Mouse (Mus musculus): ENCODE data around the gene Crmp1. TPM values are rescaled to one million over a fixed set of nuclear protein-coding genes. Genes with fewer than 3 reads are reported as not detected.

Gene Crmp1
- polyA plus RNA-seq (2016; fragmentation: Nextera tagmentation; extraction: Ambion mirVana): 178 and 407 TPM in 2 replicates

- H3K36me3 ChIP-seq: no peaks in the 10 kb centered on the region
- H3K27me3 ChIP-seq (ENCODE audit: insufficient read depth, poor library complexity, severe bottlenecking): peaks cover 71% of the 10 kb centered on the region
- no peaks in the 10 kb centered on the region for H3K9me3 ChIP-seq
- under 1% methylated on average over 55 of the region's 56 CpGs for WGBS
- peaks cover 62% of the 10 kb centered on the region for H3K4me1 ChIP-seq (replicated peaks)
- peak within 1 kb of the TSS; percentile 94 for H3K27ac ChIP-seq
- H3K4me3 ChIP-seq: peak within 1 kb of the TSS; percentile 80
- peak; percentile 91 for DNase-seq (ENCODE audit: low spot score)
Observed at GRCm38 (mm10) chr5:37241651-37242151, at the start of gene Crmp1. Crmp1 (plus strand) TSS chr5:37241940.

- no peaks in the 10 kb centered on the region for H3K36me3 ChIP-seq
- H3K9me3 ChIP-seq: no peaks in the 10 kb centered on the region
- no peaks in the 10 kb centered on the region for H3K27me3 ChIP-seq (ENCODE audit: insufficient read depth, poor library complexity, severe bottlenecking)
- H3K27ac ChIP-seq: peak overlapping the region; percentile 73
- DNase-seq (ENCODE audit: low spot score): no peak
- WGBS: 72% methylated on average over 8 of the region's 8 CpGs
- H3K4me1 ChIP-seq (replicated peaks): peaks cover 45% of the 10 kb centered on the region
- no peak overlapping the region for H3K4me3 ChIP-seq
Observed at GRCm38 (mm10) chr5:37196196-37196595, 45.5 kb upstream of the Crmp1 start.

DNA sequence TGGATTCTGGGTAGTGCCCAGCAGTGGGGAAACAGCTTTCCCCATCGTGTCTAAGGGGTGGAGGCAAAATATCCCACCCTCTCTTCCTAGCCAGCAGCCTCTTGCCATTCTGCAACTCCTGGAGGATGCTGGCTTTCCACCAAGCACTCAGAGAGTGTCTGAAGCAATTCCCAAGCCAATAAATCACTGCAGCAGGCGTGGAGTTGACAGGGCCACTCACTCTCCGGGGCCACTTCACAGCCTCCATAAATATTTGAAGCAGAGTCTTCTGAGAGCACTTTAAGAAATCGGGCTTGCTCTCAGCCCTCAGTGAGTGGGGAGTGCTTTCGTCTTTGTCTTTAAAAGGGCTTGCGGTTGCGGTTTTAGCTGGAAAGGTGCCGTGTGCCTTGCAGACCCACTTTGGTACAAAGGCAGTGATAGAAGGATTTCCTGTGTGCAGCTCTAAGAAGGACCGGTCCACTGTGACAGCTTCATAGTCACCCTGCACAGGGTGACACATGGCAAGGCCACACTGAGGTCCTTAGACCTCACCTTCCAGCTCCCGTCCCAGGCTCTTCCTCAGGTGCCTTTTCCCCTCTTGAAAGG lies 45.0 kb upstream of the Crmp1 start:
- Histone ChIP-seq H3K27ac (peak overlapping the region; percentile 73), H3K9me3 (no peaks in the 10 kb centered on the region), H3K27me3 (ENCODE audit: insufficient read depth, poor library complexity, severe bottlenecking) (no peaks in the 10 kb centered on the region), H3K36me3 (no peaks in the 10 kb centered on the region), H3K4me1 (replicated peaks) (peaks cover 49% of the 10 kb centered on the region), H3K4me3 (no peak overlapping the region)
- WGBS: 70% methylated on average over 10 of the region's 10 CpGs
- DNase-seq (ENCODE audit: low spot score): no peak

DNA sequence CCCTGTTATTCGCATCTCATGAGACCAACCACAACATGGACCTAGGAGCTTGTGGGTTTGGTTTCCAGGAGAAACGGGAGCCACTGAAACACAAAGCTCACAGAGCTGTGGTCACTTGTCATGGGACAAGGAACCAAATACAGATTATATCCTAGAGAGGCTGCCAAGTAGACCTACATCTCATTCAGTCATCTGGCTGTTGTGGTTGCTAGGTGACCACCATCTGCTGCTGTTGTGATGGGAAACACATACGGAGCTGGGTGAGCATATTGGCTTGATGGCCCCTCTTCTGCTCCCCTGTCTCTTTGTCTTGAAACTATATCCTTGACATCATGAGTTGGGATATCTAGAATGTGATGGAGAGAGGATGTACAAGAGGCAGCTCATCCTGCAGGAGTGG lies 44.3 kb upstream of the Crmp1 start:
- DNase-seq (ENCODE audit: low spot score): peak; percentile 12
- H3K4me3 ChIP-seq: no peak overlapping the region
- H3K9me3 ChIP-seq: no peaks in the 10 kb centered on the region
- peaks cover 56% of the 10 kb centered on the region for H3K4me1 ChIP-seq (replicated peaks)
- no peaks in the 10 kb centered on the region for H3K36me3 ChIP-seq
- no peaks in the 10 kb centered on the region for H3K27me3 ChIP-seq (ENCODE audit: insufficient read depth, poor library complexity, severe bottlenecking)
- peak overlapping the region; percentile 73 for H3K27ac ChIP-seq
- 79% methylated on average over 3 of the region's 3 CpGs for WGBS

DNA sequence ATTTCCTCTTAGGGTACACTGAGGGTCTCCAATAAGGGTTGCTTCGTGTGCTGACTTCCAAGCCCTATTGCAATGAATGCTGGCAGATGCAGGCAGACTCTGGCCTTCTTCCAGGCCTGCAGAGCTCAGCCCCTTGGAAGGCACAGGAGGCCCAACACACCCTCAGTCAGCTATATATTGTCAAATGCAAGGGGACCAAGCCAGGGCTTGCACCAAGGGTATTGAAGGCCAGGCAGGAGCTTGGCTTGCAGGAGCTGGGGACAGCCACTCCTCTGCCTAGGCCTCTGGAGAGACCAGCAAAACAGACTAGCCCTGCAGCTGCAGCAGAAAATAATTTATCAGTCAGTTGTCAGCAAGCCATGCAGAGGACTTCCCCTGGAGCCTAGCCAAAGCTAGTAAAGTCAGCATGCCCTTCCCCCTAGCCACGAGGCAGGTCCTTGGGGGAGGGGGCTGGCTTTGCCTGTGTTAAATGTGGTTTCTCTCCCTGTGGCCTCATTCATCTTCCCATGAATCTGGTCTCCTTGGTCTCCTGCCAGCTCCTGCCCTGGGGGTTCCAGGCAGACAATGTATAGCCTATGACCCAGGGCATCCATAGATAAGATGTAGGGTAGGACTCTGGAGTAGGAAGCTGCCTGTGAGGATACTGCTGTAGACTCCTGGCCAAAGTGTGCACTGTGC lies 43.6 kb upstream of the Crmp1 start:
- peak; percentile 33 for DNase-seq (ENCODE audit: low spot score)
- Histone ChIP-seq H3K27me3 (ENCODE audit: insufficient read depth, poor library complexity, severe bottlenecking) (no peaks in the 10 kb centered on the region), H3K4me3 (no peak overlapping the region), H3K9me3 (no peaks in the 10 kb centered on the region), H3K27ac (peak overlapping the region; percentile 73), H3K36me3 (no peaks in the 10 kb centered on the region), H3K4me1 (replicated peaks) (peaks cover 63% of the 10 kb centered on the region)
- 50% methylated on average over 2 of the region's 2 CpGs for WGBS

DNA sequence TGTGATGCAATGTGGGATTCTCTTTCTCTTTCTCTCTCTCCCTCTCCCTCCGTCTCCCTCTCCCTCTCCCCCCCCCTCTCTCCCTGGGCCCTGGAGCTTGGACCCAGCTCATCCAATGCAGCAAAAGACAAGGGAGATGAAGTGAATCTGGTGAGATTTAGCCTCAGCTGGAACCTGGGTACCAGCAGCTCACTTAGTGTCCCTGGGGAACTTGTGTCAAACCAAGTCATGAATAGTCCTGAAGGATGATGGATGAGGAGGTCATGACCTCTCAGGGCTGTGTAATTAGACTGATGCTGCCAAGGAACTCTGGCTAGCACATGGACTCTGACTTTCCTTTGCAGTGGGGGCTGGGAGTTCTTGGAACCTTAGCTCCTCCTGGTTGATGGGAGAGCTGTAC lies 39.5 kb upstream of the Crmp1 start:
- Histone ChIP-seq H3K27me3 (ENCODE audit: insufficient read depth, poor library complexity, severe bottlenecking) (no peaks in the 10 kb centered on the region), H3K36me3 (no peaks in the 10 kb centered on the region), H3K27ac (peak overlapping the region; percentile 75), H3K9me3 (no peaks in the 10 kb centered on the region), H3K4me3 (no peak overlapping the region), H3K4me1 (replicated peaks) (peaks cover 51% of the 10 kb centered on the region)
- 20% methylated on average over 1 of the region's 1 CpGs for WGBS
- DNase-seq (ENCODE audit: low spot score): peak; percentile 71

- Histone ChIP-seq H3K36me3 (no peaks in the 10 kb centered on the region), H3K9me3 (0 out of 2 replicates have a peak, but pooled peaks cover 4% of the 10 kb centered on the region), H3K4me1 (replicated peaks) (peaks cover 31% of the 10 kb centered on the region), H3K4me3 (no peak overlapping the region), H3K27me3 (ENCODE audit: insufficient read depth, poor library complexity, severe bottlenecking) (no peaks in the 10 kb centered on the region), H3K27ac (no peak overlapping the region)
- WGBS: 87% methylated on average over 7 of the region's 7 CpGs
- no peak for DNase-seq (ENCODE audit: low spot score)
Observed at GRCm38 (mm10) chr5:37204886-37205285, 36.9 kb upstream of the Crmp1 start.

DNA sequence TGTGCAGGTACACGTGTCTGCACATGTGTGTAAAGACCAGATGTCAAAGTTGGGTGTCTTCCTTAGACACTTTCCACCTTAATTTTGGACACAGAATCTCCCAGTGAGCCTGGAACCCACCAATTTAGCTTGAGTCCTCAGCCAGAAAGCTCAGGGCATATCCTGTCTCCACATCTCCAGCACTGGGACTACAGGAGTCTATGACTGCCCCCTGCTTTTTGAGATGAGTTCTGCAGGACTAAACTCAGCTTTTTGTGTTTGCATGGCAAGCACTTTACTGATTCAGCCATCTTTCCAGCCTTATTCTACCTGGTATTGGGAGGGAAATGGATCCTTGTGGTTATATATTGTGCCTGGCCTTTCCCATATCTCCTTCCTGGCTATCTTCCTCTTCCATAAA lies 36.3 kb upstream of the Crmp1 start:
- Histone ChIP-seq H3K36me3 (no peaks in the 10 kb centered on the region), H3K4me1 (replicated peaks) (peaks cover 31% of the 10 kb centered on the region), H3K27me3 (ENCODE audit: insufficient read depth, poor library complexity, severe bottlenecking) (no peaks in the 10 kb centered on the region), H3K4me3 (no peak overlapping the region), H3K27ac (no peak overlapping the region), H3K9me3 (0 out of 2 replicates have a peak, but pooled peaks cover 4% of the 10 kb centered on the region)
- DNase-seq (ENCODE audit: low spot score): no peak
- 79% methylated on average over 1 of the region's 1 CpGs for WGBS

DNA sequence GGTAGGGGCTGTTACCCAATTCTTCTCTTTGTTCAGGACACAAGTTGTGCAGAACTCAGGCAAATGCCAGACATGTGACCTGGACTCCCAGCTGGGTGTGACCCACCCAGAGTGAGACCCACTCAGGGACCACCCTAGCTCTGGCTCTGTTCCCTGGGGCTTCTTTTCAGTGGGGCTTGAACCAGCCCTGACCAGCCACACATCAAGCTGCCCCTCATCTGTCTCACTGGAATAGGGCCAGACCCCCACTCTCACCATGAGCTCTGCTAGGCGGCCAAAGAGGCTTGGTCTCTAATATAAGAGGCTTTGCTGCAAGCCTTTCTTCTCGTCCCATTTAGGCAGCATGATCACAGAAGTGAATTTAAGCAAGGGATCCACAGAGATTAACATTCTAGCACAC lies 35.4 kb upstream of the Crmp1 start:
- Histone ChIP-seq H3K4me1 (replicated peaks) (peaks cover 25% of the 10 kb centered on the region), H3K36me3 (no peaks in the 10 kb centered on the region), H3K27me3 (ENCODE audit: insufficient read depth, poor library complexity, severe bottlenecking) (no peaks in the 10 kb centered on the region), H3K27ac (no peak overlapping the region), H3K9me3 (0 out of 2 replicates have a peak, but pooled peaks cover 4% of the 10 kb centered on the region), H3K4me3 (no peak overlapping the region)
- no peak for DNase-seq (ENCODE audit: low spot score)
- 81% methylated on average over 2 of the region's 2 CpGs for WGBS

GRCm38 (mm10) chr5:37212938-37213708 lies 28.6 kb upstream of the Crmp1 start:
- H3K36me3 ChIP-seq: no peaks in the 10 kb centered on the region
- H3K4me3 ChIP-seq: no peak overlapping the region
- no peak for DNase-seq (ENCODE audit: low spot score)
- H3K4me1 ChIP-seq (replicated peaks): 0 out of 2 replicates have a peak, but pooled peaks cover 4% of the 10 kb centered on the region
- 0 out of 2 replicates have a peak, but pooled peaks cover 4% of the 10 kb centered on the region for H3K9me3 ChIP-seq
- no peaks in the 10 kb centered on the region for H3K27me3 ChIP-seq (ENCODE audit: insufficient read depth, poor library complexity, severe bottlenecking)
- H3K27ac ChIP-seq: no peak overlapping the region
- 91% methylated on average over 9 of the region's 9 CpGs for WGBS

- 0 out of 2 replicates have a peak, but pooled peaks cover 4% of the 10 kb centered on the region for H3K4me1 ChIP-seq (replicated peaks)
- no peaks in the 10 kb centered on the region for H3K27me3 ChIP-seq (ENCODE audit: insufficient read depth, poor library complexity, severe bottlenecking)
- DNase-seq (ENCODE audit: low spot score): no peak
- no peaks in the 10 kb centered on the region for H3K36me3 ChIP-seq
- 83% methylated on average over 4 of the region's 4 CpGs for WGBS
- H3K9me3 ChIP-seq: no peaks in the 10 kb centered on the region
- no peak overlapping the region for H3K4me3 ChIP-seq
- no peak overlapping the region for H3K27ac ChIP-seq
Observed at GRCm38 (mm10) chr5:37213709-37214103, 28.0 kb upstream of the Crmp1 start.

DNA sequence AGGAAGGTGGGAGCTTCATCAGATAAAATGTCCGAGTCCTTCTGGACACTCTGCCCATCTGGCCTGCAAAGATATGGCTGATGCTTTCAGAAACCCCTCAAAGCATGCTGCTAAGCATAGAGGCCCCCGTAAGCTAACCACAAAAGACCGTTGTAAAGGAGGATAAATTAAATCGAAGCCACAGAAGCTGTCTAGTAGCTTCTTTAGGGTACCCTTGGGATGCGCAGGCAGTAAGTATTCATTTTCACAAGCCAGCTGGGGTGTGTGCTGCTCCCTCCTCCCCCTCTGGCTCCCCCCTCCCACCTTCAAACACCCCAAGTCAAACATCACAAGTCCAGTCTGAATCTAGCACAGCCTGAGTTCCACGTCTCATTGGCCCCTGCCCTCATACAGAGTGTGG lies 27.1 kb upstream of the Crmp1 start:
- peak overlapping the region; percentile 51 for H3K27ac ChIP-seq
- WGBS: 85% methylated on average over 6 of the region's 6 CpGs
- DNase-seq (ENCODE audit: low spot score): no peak
- H3K4me1 ChIP-seq (replicated peaks): peaks cover 10% of the 10 kb centered on the region
- H3K27me3 ChIP-seq (ENCODE audit: insufficient read depth, poor library complexity, severe bottlenecking): no peaks in the 10 kb centered on the region
- H3K9me3 ChIP-seq: no peaks in the 10 kb centered on the region
- H3K4me3 ChIP-seq: no peak overlapping the region
- H3K36me3 ChIP-seq: no peaks in the 10 kb centered on the region

GRCm38 (mm10) chr5:37215276-37215675 lies 26.5 kb upstream of the Crmp1 start:
- Histone ChIP-seq H3K4me3 (no peak overlapping the region), H3K36me3 (no peaks in the 10 kb centered on the region), H3K4me1 (replicated peaks) (peaks cover 15% of the 10 kb centered on the region), H3K9me3 (no peaks in the 10 kb centered on the region), H3K27me3 (ENCODE audit: insufficient read depth, poor library complexity, severe bottlenecking) (no peaks in the 10 kb centered on the region), H3K27ac (no peak overlapping the region)
- no peak for DNase-seq (ENCODE audit: low spot score)
- WGBS: 90% methylated on average over 7 of the region's 7 CpGs

Measured in hindbrain, embryonic 10.5 days (tissue).